Mouse (Mus musculus) liver, embryonic 18 days (tissue): ENCODE data around the gene Prl3d2. TPM values are rescaled to one million over a fixed set of nuclear protein-coding genes. Genes with fewer than 3 reads are reported as not detected.

ENCODE experiments used
- polyA plus RNA-seq: library from polyadenylated mRNA; depleted of rRNA; stranded (reverse); fragments of >200 nt; gene quantifications from 2 replicates; pipeline ENCODE4 v1.2.3, GENCODE M21; 2012; rRNA removed

Gene Prl3d2
- not detected in 2 replicates for polyA plus RNA-seq

GRCm38 (mm10) chr13:27121398-27121797 is at the start of gene Prl3d2:
TSS of gene Prl3d2 (plus strand) at chr13:27121698.

GRCm38 (mm10) chr13:27093890-27094289 is 27.6 kb upstream of the Prl3d2 start, which contains the start of gene Prl3d1:
TSS of gene Prl3d1 (plus strand) at chr13:27094190.

GRCm38 (mm10) chr13:27156490-27156889 is 35.0 kb downstream of the Prl3d2 start, which contains the start of gene Prl3d3:
TSS of gene Prl3d3 (plus strand) at chr13:27156790.

Other genes with a start within 250 kb of the Prl3d2 start
- gene Prl, start 64.1 kb upstream of the Prl3d2 start, polyA plus RNA-seq: not detected in 2 replicates
- gene Prl3d1, start 27.5 kb upstream of the Prl3d2 start, polyA plus RNA-seq: not detected in 2 replicates
- gene Prl3d3, start 35.1 kb downstream of the Prl3d2 start, polyA plus RNA-seq: not detected in 2 replicates
- gene Prl3c1, start 75.0 kb downstream of the Prl3d2 start, polyA plus RNA-seq: not detected in 2 replicates
- 0.09 and 0.11 TPM in 2 replicates for gene Prl3b1, start 120.1 kb downstream of the Prl3d2 start, polyA plus RNA-seq
- not detected in 2 replicates for gene Prl3a1, start 137.7 kb downstream of the Prl3d2 start, polyA plus RNA-seq
- not detected in 2 replicates for gene Prl6a1, start 190.9 kb downstream of the Prl3d2 start, polyA plus RNA-seq
- gene Prl8a2, start 224.0 kb downstream of the Prl3d2 start, polyA plus RNA-seq: not detected in 2 replicates